In genomic region chr16:13256667-13257527, GRCm38 (mm10) we compare ENCODE assay signal across 8 mouse cellular contexts. TPM values are rescaled to one million over a fixed set of nuclear protein-coding genes. Genes with fewer than 3 reads are reported as not detected.
DNase-seq lines count a peak whose midpoint lies in the region; ATAC-seq and TF ChIP-seq lines count a peak whose summit lies in the region.

No protein-coding gene starts in this region.

- no peaks in the 10 kb centered on the region for H3K9me3 ChIP-seq in kidney, embryonic 14.5 days (ENCODE audit: control insufficient read depth, low read length)

- H3K9ac ChIP-seq in kidney, embryonic 14.5 days (ENCODE audit: low read depth, low read length) = peak overlapping the region; percentile 95

- peaks cover 9% of the 10 kb centered on the region for H3K4me1 ChIP-seq in thymus, adult 2 months (replicated peaks; ENCODE audit: control insufficient read depth, insufficient read depth, low read length)
- peaks cover 14% of the 10 kb centered on the region; the same call in 1 of the 2 replicates for H3K4me1 ChIP-seq in kidney, embryonic 14.5 days (ENCODE audit: control insufficient read depth, insufficient read depth, low read length)

- H3K36me3 ChIP-seq in thymus, adult 2 months (ENCODE audit: control insufficient read depth, insufficient read depth, low read length) = no peaks in the 10 kb centered on the region
- H3K36me3 ChIP-seq in kidney, embryonic 14.5 days (ENCODE audit: control insufficient read depth, insufficient read depth, low read length) = no peaks in the 10 kb centered on the region

- H3K27me3 ChIP-seq in thymus, adult 2 months (ENCODE audit: control insufficient read depth, insufficient read depth, low read length) = no peaks in the 10 kb centered on the region
- no peaks in the 10 kb centered on the region for H3K27me3 ChIP-seq in kidney, embryonic 14.5 days (ENCODE audit: control insufficient read depth, insufficient read depth, low read length)

- peak overlapping the region; percentile 65 for H3K4me2 ChIP-seq in kidney, embryonic 14.5 days (replicated peaks; ENCODE audit: low read depth, low read length)

- 11% methylated on average over 49 of the region's 64 CpGs for WGBS in thymus, adult 2 months
- 4% methylated on average over 53 of the region's 64 CpGs for WGBS in kidney, embryonic 14.5 days

- peak; percentile 57 for DNase-seq in adrenal gland, postnatal 10 days
- DNase-seq in adrenal gland, adult (ENCODE audit: inconsistent age in 2 of 2, low spot score in 1 of 2) = no peak
- DNase-seq in thymus, adult 2 months = peak; percentile 53
- DNase-seq in thymus, postnatal 36 days = no peak
- DNase-seq in right cerebral cortex, postnatal 4 days = peak; percentile 35

- H3K27ac ChIP-seq in thymus, adult 2 months (ENCODE audit: control insufficient read depth, insufficient read depth, low read length) = no peak overlapping the region
- H3K27ac ChIP-seq in kidney, embryonic 14.5 days (ENCODE audit: low read depth, low read length) = peak overlapping the region; percentile 85

- TF ChIP-seq CTCF in thymus, adult 2 months (IDR thresholded peaks at IDR 0.05; ENCODE audit: borderline replicate concordance, control insufficient read depth, extremely low read depth, insufficient read depth, low read length, poor library complexity) = no peak

- ATAC-seq in granulocyte monocyte progenitor cell, adult 5-6 weeks (replicated peaks; ENCODE audit: poor library complexity, severe bottlenecking) = peak; percentile 38; the same call in 1 of the 2 replicates
- ATAC-seq in kidney, embryonic 14.5 days (ENCODE audit: low FRiP score, low TSS enrichment) = peak; percentile 88
- peak; percentile 25; the same call in 1 of the 2 replicates for ATAC-seq in megakaryocyte-erythroid progenitor cell, adult 5-6 weeks (replicated peaks; ENCODE audit: low FRiP score, low TSS enrichment, poor library complexity, severe bottlenecking)

- TF ChIP-seq POLR2A in thymus, adult 2 months (IDR thresholded peaks at IDR 0.05; ENCODE audit: control insufficient read depth, extremely low read depth, insufficient read depth, low read length, poor library complexity) = no peak

- H3K4me3 ChIP-seq in thymus, adult 2 months (ENCODE audit: control insufficient read depth, insufficient read depth, low read length) = peak overlapping the region; percentile 75
- H3K4me3 ChIP-seq in kidney, embryonic 14.5 days (ENCODE audit: low read length) = peak overlapping the region; percentile 93

RNA-seq across cellular contexts. Expression of gene Mrtfb, which starts 0.6 kb away (rescaled TPM):
- total RNA-seq in adrenal gland, postnatal 10 days (2021) = 10 to 100 TPM; 28.8 to 34.0 TPM
- 8.5 and 10.4 TPM in 2 replicates for polyA plus RNA-seq in thymus, adult 2 months (2012; rRNA removed)
- 10.0 and 11.0 TPM in 2 replicates for total RNA-seq in granulocyte monocyte progenitor cell, adult 5-6 weeks (2014; fragmentation: Nextera tagmentation)
- 4.5 and 5.1 TPM in 2 replicates for total RNA-seq in granulocyte monocyte progenitor cell, adult 5-6 weeks (2017)
- polyA plus RNA-seq in kidney, embryonic 14.5 days (2014; fragmentation: Nextera tagmentation; extraction: Ambion mirVana) = 30.1 and 33.8 TPM in 2 replicates
- 8.9 and 10.7 TPM in 2 replicates for total RNA-seq in megakaryocyte-erythroid progenitor cell, adult 5-6 weeks (2014; fragmentation: Nextera tagmentation)
- total RNA-seq in megakaryocyte-erythroid progenitor cell, adult 5-6 weeks (2017) = 2.3 and 3.7 TPM in 2 replicates

Comparison
In these comparisons a context has a peak if more than half of its experiments do, and no peak if none do; other contexts are left out.
1. DNase-seq: peak in adrenal gland, postnatal 10 days (single experiment), thymus, adult 2 months (single experiment) and right cerebral cortex, postnatal 4 days (single experiment); none in adrenal gland, adult (0 of 2) and thymus, postnatal 36 days (0 of 2).
2. ATAC-seq: peak in every context shown above with its lines; median percentile 88 in kidney, embryonic 14.5 days; 38 in granulocyte monocyte progenitor cell, adult 5-6 weeks; 25 in megakaryocyte-erythroid progenitor cell, adult 5-6 weeks.